In genomic region chrX:105228580-105228979, GRCm38 (mm10) we compare ENCODE assay signal across 28 mouse cellular contexts.
"Had no signal": no experiment of that assay in that cellular context is flagged by ENCODE, and none has a peak within 500 bp of the region (broad histone marks: within the 10 kb centered on the region; RNA-seq: fewer than 3 reads in every experiment).

No protein-coding gene starts in this region.

- H3K4me1 ChIP-seq: heart, embryonic 13.5 days; heart, embryonic 15.5 days; hindbrain, embryonic 10.5 days; hindbrain, embryonic 12.5 days; kidney, embryonic 15.5 days; limb, embryonic 13.5 days; limb, embryonic 15.5 days; liver, embryonic 12.5 days had no signal

- ATAC-seq: forebrain, postnatal 0 days; hindbrain, embryonic 16.5 days; inflammation-experienced regulatory T-cells, adult 6 months; liver, embryonic 12.5 days had no signal

- H3K9me3 ChIP-seq: heart, embryonic 13.5 days; heart, embryonic 15.5 days; hindbrain, embryonic 10.5 days; hindbrain, embryonic 12.5 days; kidney, embryonic 15.5 days; limb, embryonic 13.5 days; limb, embryonic 15.5 days; liver, embryonic 12.5 days had no signal

- H3K27me3 ChIP-seq: liver, embryonic 12.5 days had no signal

- H3K27ac ChIP-seq: gastrocnemius, adult 2 months; heart, adult 2 months; heart, embryonic 13.5 days; heart, embryonic 15.5 days; hindbrain, embryonic 10.5 days; hindbrain, embryonic 12.5 days; hindbrain, embryonic 14.5 days; kidney, embryonic 15.5 days; kidney, postnatal 0 days; limb, embryonic 13.5 days; limb, embryonic 15.5 days; liver, embryonic 12.5 days; liver, embryonic 14.5 days had no signal

- H3K36me3 ChIP-seq: heart, embryonic 13.5 days; heart, embryonic 15.5 days; hindbrain, embryonic 10.5 days; hindbrain, embryonic 12.5 days; kidney, embryonic 15.5 days; limb, embryonic 13.5 days; limb, embryonic 15.5 days; liver, embryonic 12.5 days had no signal

- H3K4me3 ChIP-seq: gastrocnemius, adult 2 months; heart, adult 2 months; heart, embryonic 13.5 days; heart, embryonic 15.5 days; hindbrain, embryonic 10.5 days; hindbrain, embryonic 12.5 days; kidney, embryonic 15.5 days; limb, embryonic 13.5 days; limb, embryonic 15.5 days; liver, embryonic 12.5 days had no signal

- DNase-seq: forebrain, postnatal 0 days; gastrocnemius, adult 2 months; gastrocnemius, postnatal 10 days; gastrocnemius, postnatal 25 days; heart, adult 11 months; heart, adult 2 months; heart, postnatal 4 days; kidney, adult 11 months; kidney, adult 2 months; kidney, adult 9 months; kidney, postnatal 36 days; layer of hippocampus, adult 9-11 months; layer of hippocampus, postnatal 36 days; left cerebral cortex, postnatal 4 days had no signal

- H3K4me2 ChIP-seq: heart, embryonic 11.5 days; heart, embryonic 13.5 days; heart, embryonic 15.5 days; hindbrain, embryonic 12.5 days; hindbrain, embryonic 14.5 days; kidney, embryonic 15.5 days; limb, embryonic 13.5 days; limb, embryonic 15.5 days; liver, embryonic 12.5 days had no signal

- H3K9ac ChIP-seq: forebrain, postnatal 0 days; heart, embryonic 13.5 days; heart, embryonic 15.5 days; hindbrain, embryonic 12.5 days; hindbrain, embryonic 14.5 days; kidney, embryonic 15.5 days; limb, embryonic 13.5 days; limb, embryonic 15.5 days; liver, embryonic 12.5 days; liver, embryonic 14.5 days had no signal
